Comparison of ENCODE assay signal across 1 mouse cellular context in the genomic region with DNA sequence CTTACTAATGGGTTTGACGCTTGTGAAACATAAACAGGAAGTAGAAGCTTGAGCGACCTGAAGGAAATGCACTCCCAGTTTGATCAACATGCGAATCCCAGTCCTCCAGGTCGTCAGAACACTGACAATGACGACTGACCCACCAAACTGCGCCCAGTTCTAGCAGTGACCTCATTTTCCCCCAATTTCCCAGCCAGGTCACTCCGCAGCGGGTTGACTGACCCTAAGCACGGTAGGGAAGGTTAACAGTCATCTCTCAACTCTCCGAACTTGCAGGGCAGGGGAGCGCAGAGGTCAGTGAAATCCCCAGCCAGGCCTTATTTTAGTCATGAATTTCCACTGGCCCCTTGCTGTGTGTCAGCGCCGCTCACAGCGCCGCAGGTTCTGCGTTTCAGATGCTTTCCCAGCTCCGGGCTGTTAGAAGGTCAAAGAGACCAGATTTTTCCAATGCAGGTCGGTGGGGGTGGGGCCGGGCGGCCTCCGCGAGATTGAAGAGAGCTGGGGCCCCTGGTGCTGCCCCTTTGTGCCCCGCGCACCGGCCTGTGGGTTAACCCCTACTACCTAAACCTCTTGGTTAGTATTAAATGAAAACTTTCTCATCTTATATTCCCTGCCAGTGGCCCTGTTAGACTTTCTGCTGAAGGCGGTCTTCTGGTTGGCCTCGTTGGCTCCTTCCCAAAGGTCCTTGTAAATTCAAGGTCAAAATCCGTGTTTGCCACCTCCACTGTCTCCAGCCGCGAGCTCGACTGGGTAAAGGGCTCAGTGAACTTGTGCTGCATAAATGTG.
TF ChIP-seq lines count a peak whose summit lies in the region.

No protein-coding gene starts in this region.

TF ChIP-seq in CH12.LX, 34 proteins besides CTCF, POLR2A, EP300 and RAD21 (continued from another document):
- no peak; the same call in 1 of the 2 replicates for TF ChIP-seq POLR2AphosphoS2 (IDR thresholded peaks at IDR 0.05; ENCODE audit: low read depth, low read length)
- no peak; the same call in none of the 2 replicates for TF ChIP-seq CHD1 (IDR thresholded peaks at IDR 0.05; ENCODE audit: low read depth, low read length)
- no peak for TF ChIP-seq USF1 (IDR thresholded peaks at IDR 0.05; ENCODE audit: low read depth, low read length)
- TF ChIP-seq SIN3A (IDR thresholded peaks at IDR 0.05; ENCODE audit: low read length), result peak; percentile 94
- 0 out of 2 replicates have a peak, but pooled peaks have one; percentile 73 for TF ChIP-seq MXI1 (IDR thresholded peaks at IDR 0.05; ENCODE audit: low read depth, low read length)
- peak; percentile 99 for TF ChIP-seq IRF4 (IDR thresholded peaks at IDR 0.05; ENCODE audit: low read depth, low read length)
- TF ChIP-seq ETS1 (conservative IDR thresholded peaks at IDR 0.05; ENCODE audit: low read depth, low read length), result peak; percentile 93
- no peak for TF ChIP-seq USF2 (conservative IDR thresholded peaks at IDR 0.05; ENCODE audit: low read depth, low read length)
- TF ChIP-seq NELFE (IDR thresholded peaks at IDR 0.05; ENCODE audit: low read depth, low read length), result peak; percentile 64
- peak; percentile 98 for TF ChIP-seq TCF12 (IDR thresholded peaks at IDR 0.05; ENCODE audit: low read depth, low read length)
- 0 out of 2 replicates have a peak, but pooled peaks have one; percentile 55 for TF ChIP-seq MAFK (IDR thresholded peaks at IDR 0.05; ENCODE audit: insufficient replicate concordance, low read length)
- TF ChIP-seq NRF1 (IDR thresholded peaks at IDR 0.05; ENCODE audit: low read depth, low read length), result peak; percentile 42; the same call in 1 of the 2 replicates
- no peak for TF ChIP-seq PAX5 (IDR thresholded peaks at IDR 0.05; ENCODE audit: low read length)
- peak; percentile 97 for TF ChIP-seq MEF2A (IDR thresholded peaks at IDR 0.05; ENCODE audit: borderline replicate concordance, low read depth, low read length)
- TF ChIP-seq MYC (IDR thresholded peaks at IDR 0.05; ENCODE audit: low read depth, low read length), result no peak; the same call in 1 of the 2 replicates
- peak; percentile 68 for TF ChIP-seq ZMIZ1 (IDR thresholded peaks at IDR 0.05; ENCODE audit: low read depth, low read length)
- peak; percentile 72 for TF ChIP-seq MAX (IDR thresholded peaks at IDR 0.05; ENCODE audit: low read length)
- TF ChIP-seq JUN (IDR thresholded peaks at IDR 0.05; ENCODE audit: insufficient read depth, low read depth, low read length), result peak; percentile 86
- TF ChIP-seq TBP (conservative IDR thresholded peaks at IDR 0.05; ENCODE audit: low read depth, low read length), result 0 out of 2 replicates have a peak, but pooled peaks have one; percentile 42
- peak; percentile 93 for TF ChIP-seq BHLHE40 (IDR thresholded peaks at IDR 0.05; ENCODE audit: low read depth, low read length)
- TF ChIP-seq HCFC1 (IDR thresholded peaks at IDR 0.05; ENCODE audit: low read depth, low read length), result peak; percentile 40
- peak; percentile 94 for TF ChIP-seq MAZ (IDR thresholded peaks at IDR 0.05; ENCODE audit: low read depth, low read length)
TF ChIP-seq in CH12.LX: peak in this region for 24.
